Mouse (Mus musculus): ENCODE data around the gene Ramac. TPM values are rescaled to one million over a fixed set of nuclear protein-coding genes. Genes with fewer than 3 reads are reported as not detected.

The Ramac gene
- polyA plus RNA-seq, 1 experiment = 80.4 TPM

- H3K4me1 ChIP-seq (ENCODE audit: control insufficient read depth, insufficient read depth, low read length) = no peaks in the 10 kb centered on the region; the same call in 1 of the 2 replicates
- TF ChIP-seq POLR2A (IDR thresholded peaks at IDR 0.05; ENCODE audit: extremely low read depth, insufficient read depth, low read length) (no peak), CTCF (IDR thresholded peaks at IDR 0.05; ENCODE audit: extremely low read depth, insufficient read depth, low read length) (no peak)
- H3K27ac ChIP-seq (ENCODE audit: insufficient read depth, low read length) = no peak overlapping the region
- H3K4me3 ChIP-seq (ENCODE audit: insufficient read depth, low read length) = no peak overlapping the region
Observed at GRCm38 (mm10) chr7:81731181-81731651, 31.5 kb upstream of the Ramac start.

GRCm38 (mm10) chr7:81732183-81733089 lies 30.3 kb upstream of the Ramac start:
- TF ChIP-seq CTCF (IDR thresholded peaks at IDR 0.05; ENCODE audit: extremely low read depth, insufficient read depth, low read length) (no peak), POLR2A (IDR thresholded peaks at IDR 0.05; ENCODE audit: extremely low read depth, insufficient read depth, low read length) (no peak)
- Histone ChIP-seq H3K4me1 (ENCODE audit: control insufficient read depth, insufficient read depth, low read length) (no peaks in the 10 kb centered on the region), H3K27ac (ENCODE audit: insufficient read depth, low read length) (no peak overlapping the region), H3K4me3 (ENCODE audit: insufficient read depth, low read length) (no peak overlapping the region)

- Histone ChIP-seq H3K4me1 (ENCODE audit: control insufficient read depth, insufficient read depth, low read length) (no peaks in the 10 kb centered on the region), H3K27ac (ENCODE audit: insufficient read depth, low read length) (no peak overlapping the region), H3K4me3 (ENCODE audit: insufficient read depth, low read length) (no peak overlapping the region)
- TF ChIP-seq POLR2A (IDR thresholded peaks at IDR 0.05; ENCODE audit: extremely low read depth, insufficient read depth, low read length) (no peak), CTCF (IDR thresholded peaks at IDR 0.05; ENCODE audit: extremely low read depth, insufficient read depth, low read length) (no peak)
Observed at GRCm38 (mm10) chr7:81735300-81736048, 27.3 kb upstream of the Ramac start.

- Histone ChIP-seq H3K27ac (ENCODE audit: insufficient read depth, low read length) (no peak overlapping the region), H3K4me3 (ENCODE audit: insufficient read depth, low read length) (no peak overlapping the region), H3K4me1 (ENCODE audit: control insufficient read depth, insufficient read depth, low read length) (no peaks in the 10 kb centered on the region)
- no peak for TF ChIP-seq POLR2A (IDR thresholded peaks at IDR 0.05; ENCODE audit: extremely low read depth, insufficient read depth, low read length)
- no peak for TF ChIP-seq CTCF (IDR thresholded peaks at IDR 0.05; ENCODE audit: extremely low read depth, insufficient read depth, low read length)
Observed at GRCm38 (mm10) chr7:81738720-81739385, 23.9 kb upstream of the Ramac start.

GRCm38 (mm10) chr7:81740010-81740409 lies 22.7 kb upstream of the Ramac start:
- no peaks in the 10 kb centered on the region for H3K4me1 ChIP-seq (ENCODE audit: control insufficient read depth, insufficient read depth, low read length)
- no peak overlapping the region for H3K4me3 ChIP-seq (ENCODE audit: insufficient read depth, low read length)
- no peak overlapping the region for H3K27ac ChIP-seq (ENCODE audit: insufficient read depth, low read length)
- TF ChIP-seq CTCF (IDR thresholded peaks at IDR 0.05; ENCODE audit: extremely low read depth, insufficient read depth, low read length) = no peak
- no peak for TF ChIP-seq POLR2A (IDR thresholded peaks at IDR 0.05; ENCODE audit: extremely low read depth, insufficient read depth, low read length)

- H3K4me3 ChIP-seq (ENCODE audit: insufficient read depth, low read length) = no peak overlapping the region
- no peaks in the 10 kb centered on the region for H3K4me1 ChIP-seq (ENCODE audit: control insufficient read depth, insufficient read depth, low read length)
- TF ChIP-seq POLR2A (IDR thresholded peaks at IDR 0.05; ENCODE audit: extremely low read depth, insufficient read depth, low read length) (no peak), CTCF (IDR thresholded peaks at IDR 0.05; ENCODE audit: extremely low read depth, insufficient read depth, low read length) (0 out of 2 replicates have a peak, but pooled peaks have one; percentile 14)
- no peak overlapping the region for H3K27ac ChIP-seq (ENCODE audit: insufficient read depth, low read length)
Observed at GRCm38 (mm10) chr7:81744145-81744544, 18.6 kb upstream of the Ramac start.

- Histone ChIP-seq H3K4me3 (ENCODE audit: insufficient read depth, low read length) (no peak overlapping the region), H3K4me1 (ENCODE audit: control insufficient read depth, insufficient read depth, low read length) (no peaks in the 10 kb centered on the region), H3K27ac (ENCODE audit: insufficient read depth, low read length) (no peak overlapping the region)
- TF ChIP-seq CTCF (IDR thresholded peaks at IDR 0.05; ENCODE audit: extremely low read depth, insufficient read depth, low read length) (no peak), POLR2A (IDR thresholded peaks at IDR 0.05; ENCODE audit: extremely low read depth, insufficient read depth, low read length) (no peak)
Observed at GRCm38 (mm10) chr7:81747956-81748355, 14.8 kb upstream of the Ramac start.

GRCm38 (mm10) chr7:81763110-81763845 lies 553 bp downstream of the Ramac start:
- H3K4me3 ChIP-seq (ENCODE audit: insufficient read depth, low read length) = peak overlapping the region; percentile 79
- peak overlapping the region; percentile 36; the same call in 1 of the 2 replicates for H3K27ac ChIP-seq (ENCODE audit: insufficient read depth, low read length)
- H3K4me1 ChIP-seq (ENCODE audit: control insufficient read depth, insufficient read depth, low read length) = peaks cover 2% of the 10 kb centered on the region; the same call in 1 of the 2 replicates
- TF ChIP-seq POLR2A (IDR thresholded peaks at IDR 0.05; ENCODE audit: extremely low read depth, insufficient read depth, low read length) = no peak
- 0 out of 2 replicates have a peak, but pooled peaks have one; percentile 3 for TF ChIP-seq CTCF (IDR thresholded peaks at IDR 0.05; ENCODE audit: extremely low read depth, insufficient read depth, low read length)

Measured in cortical plate, adult 2 months (tissue).